ENCODE assay signal across 10 mouse cellular contexts in the genomic region with DNA sequence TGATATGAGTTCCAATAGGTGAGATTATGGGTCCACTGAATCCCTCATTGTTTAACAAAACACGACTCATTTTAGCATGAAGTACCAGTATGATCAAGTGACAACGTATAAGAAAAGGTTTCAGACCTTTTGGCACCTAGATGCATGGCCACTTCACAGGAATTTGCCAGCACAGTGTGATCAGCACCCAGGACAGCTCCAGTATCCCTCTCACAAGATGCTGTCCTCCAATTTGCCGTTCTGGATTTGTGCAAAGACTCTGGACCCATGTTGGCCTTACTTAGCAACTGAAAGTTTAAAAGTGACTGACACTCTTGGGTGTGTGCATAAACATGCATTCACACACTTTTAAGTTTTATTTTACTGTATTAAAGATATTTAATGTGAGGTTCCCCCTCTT.
DNase-seq lines count a peak whose midpoint lies in the region; ATAC-seq lines count a peak whose summit lies in the region.
"Had no signal": no experiment of that assay in that cellular context is flagged by ENCODE, and none has a peak within 500 bp of the region (broad histone marks: within the 10 kb centered on the region; RNA-seq: fewer than 3 reads in every experiment).

No protein-coding gene starts in this region.

- DNase-seq in heart, postnatal 14 days, result peak; percentile 11 to 34
- DNase-seq in ovary, postnatal 10 days (ENCODE audit: low spot score), result peak; percentile 2
- no peak for DNase-seq in ovary, adult 18-20 months (ENCODE audit: low spot score)
- DNase-seq in embryo, embryonic 9.5 days (ENCODE audit: extremely low spot score), result peak; percentile 48
- DNase-seq in retina, embryonic 14.5 days (ENCODE audit: low spot score), result peak; percentile 53
- DNase-seq in spleen, postnatal 10 days (ENCODE audit: low spot score in 2 of 2), result no peak

- no peak overlapping the region for H3K4me3 ChIP-seq in heart, embryonic 11.5 days (ENCODE audit: low read depth, low read length)
- H3K4me3 ChIP-seq: embryonic facial prominence, embryonic 13.5 days had no signal

- no peaks in the 10 kb centered on the region for H3K36me3 ChIP-seq in heart, embryonic 11.5 days (ENCODE audit: control insufficient read depth, insufficient read depth, low read length)
- H3K36me3 ChIP-seq: embryonic facial prominence, embryonic 13.5 days had no signal

- 21% methylated on average over 3 of the region's 3 CpGs for WGBS in heart, embryonic 11.5 days (ENCODE audit: insufficient replicate concordance)

- ATAC-seq in heart, embryonic 11.5 days (replicated peaks; ENCODE audit: insufficient number of reproducible peaks, low FRiP score, low TSS enrichment), result no peak
- no peak for ATAC-seq in CD4-positive, CD25-positive, alpha-beta regulatory T cell, adult 4 months
- ATAC-seq: intestine, postnatal 0 days had no signal

- no peak overlapping the region for H3K9ac ChIP-seq in heart, embryonic 11.5 days (ENCODE audit: low read depth, low read length)
- H3K9ac ChIP-seq: embryonic facial prominence, embryonic 13.5 days had no signal

- H3K9me3 ChIP-seq in heart, embryonic 11.5 days (replicated peaks; ENCODE audit: control insufficient read depth, low read length), result no peaks in the 10 kb centered on the region
- H3K9me3 ChIP-seq: embryonic facial prominence, embryonic 13.5 days had no signal

- no peaks in the 10 kb centered on the region for H3K4me1 ChIP-seq in heart, embryonic 11.5 days (ENCODE audit: control insufficient read depth, insufficient read depth, low read length)

- no peak overlapping the region for H3K4me2 ChIP-seq in heart, embryonic 11.5 days
- H3K4me2 ChIP-seq: embryonic facial prominence, embryonic 13.5 days had no signal

- intact Hi-C loops in heart, postnatal 14 days (cut with DNase I), result no loop called here

- no peaks in the 10 kb centered on the region for H3K27me3 ChIP-seq in heart, embryonic 11.5 days (ENCODE audit: control insufficient read depth, insufficient read depth, low read length)
- H3K27me3 ChIP-seq: embryonic facial prominence, embryonic 13.5 days had no signal

- no peak overlapping the region for H3K27ac ChIP-seq in heart, embryonic 11.5 days (ENCODE audit: low read depth, low read length)
- H3K27ac ChIP-seq: embryonic facial prominence, embryonic 13.5 days had no signal

Comparison
In these comparisons a context has a peak if more than half of its experiments do, and no peak if none do; other contexts are left out.
1. DNase-seq: peak in heart, postnatal 14 days (2 of 2), ovary, postnatal 10 days (single experiment), embryo, embryonic 9.5 days (single experiment) and retina, embryonic 14.5 days (single experiment); none in ovary, adult 18-20 months (single experiment) and spleen, postnatal 10 days (0 of 2).